Mouse (Mus musculus) adrenal gland, postnatal 10 days (tissue): ENCODE data around the gene 1700029H14Rik. TPM values are rescaled to one million over a fixed set of nuclear protein-coding genes. Genes with fewer than 3 reads are reported as not detected.

ENCODE experiments used
- DNase-seq: peaks from one replicate; pipeline ENCODE4 v3.0.0; 2021; ENCODE audit warnings: mixed read lengths
- total RNA-seq, 2 experiments: library from RNA; stranded (reverse); gene quantifications; 2 replicates each; pipeline ENCODE4 v1.2.3; 2021

Gene 1700029H14Rik
- total RNA-seq, 2 experiments from 2014 or later, result not detected

GRCm38 (mm10) chr8:13541526-13541925, 20.7 kb downstream of the 1700029H14Rik start:
- no peak for DNase-seq

GRCm38 (mm10) chr8:13540122-13540521, 22.1 kb downstream of the 1700029H14Rik start:
- no peak for DNase-seq

GRCm38 (mm10) chr8:13538821-13539220, 23.4 kb downstream of the 1700029H14Rik start:
- peak; percentile 24 for DNase-seq

- DNase-seq, result no peak
Measured at GRCm38 (mm10) chr8:13537102-13537501, 25.2 kb downstream of the 1700029H14Rik start.

- no peak for DNase-seq
Measured at GRCm38 (mm10) chr8:13533123-13533522, 29.1 kb downstream of the 1700029H14Rik start.

GRCm38 (mm10) chr8:13531602-13532171, 30.6 kb downstream of the 1700029H14Rik start:
- no peak for DNase-seq

- DNase-seq, result peak; percentile 92
Measured at GRCm38 (mm10) chr8:13530941-13531340, 31.3 kb downstream of the 1700029H14Rik start.

- no peak for DNase-seq
Measured at GRCm38 (mm10) chr8:13530401-13530800, 31.9 kb downstream of the 1700029H14Rik start.

- DNase-seq, result peak; percentile 82
Measured at GRCm38 (mm10) chr8:13529891-13530316, 32.4 kb downstream of the 1700029H14Rik start.

- no peak for DNase-seq
Measured at GRCm38 (mm10) chr8:13529011-13529840, 33.0 kb downstream of the 1700029H14Rik start.

- DNase-seq, result peak; percentile 49
Measured at GRCm38 (mm10) chr8:13521392-13521791, 40.9 kb downstream of the 1700029H14Rik start.

- no peak for DNase-seq
Measured at GRCm38 (mm10) chr8:13520349-13520748, 41.9 kb downstream of the 1700029H14Rik start.

- DNase-seq, result no peak
Measured at GRCm38 (mm10) chr8:13519503-13519902, 42.8 kb downstream of the 1700029H14Rik start.

- peak; percentile 25 for DNase-seq
Measured at GRCm38 (mm10) chr8:13517284-13517781, 44.9 kb downstream of the 1700029H14Rik start.

- DNase-seq, result no peak
Measured at GRCm38 (mm10) chr8:13516728-13517127, 45.5 kb downstream of the 1700029H14Rik start.

- DNase-seq, result peak; percentile 79
Measured at GRCm38 (mm10) chr8:13516011-13516442, 46.2 kb downstream of the 1700029H14Rik start.

- no peak for DNase-seq
Measured at GRCm38 (mm10) chr8:13513556-13514370, 48.5 kb downstream of the 1700029H14Rik start.

- no peak for DNase-seq
Measured at GRCm38 (mm10) chr8:13512677-13513076, 49.6 kb downstream of the 1700029H14Rik start.

- DNase-seq, result no peak
Measured at GRCm38 (mm10) chr8:13512016-13512415, 50.2 kb downstream of the 1700029H14Rik start.

- DNase-seq, result no peak
Measured at GRCm38 (mm10) chr8:13507284-13507937, 54.9 kb downstream of the 1700029H14Rik start.

- DNase-seq, result peak; percentile 98
Measured at GRCm38 (mm10) chr8:13506849-13507248, 55.4 kb downstream of the 1700029H14Rik start.
